Mouse (Mus musculus) heart, adult 11 months (tissue): ENCODE data around the gene Ifi27l2a.
A peak's percentile ranks its signal among the peaks of the same experiment; 100 is the strongest.
"Not testable (repeated sequence)": the region's sequence is repeated elsewhere in the genome, so short reads cannot be mapped to it uniquely, and the experiment has no call there.

ENCODE experiments used
- DNase-seq: peaks from one replicate; pipeline ENCODE4 v3.0.0; 2022

The Ifi27l2a gene

GRCm38 (mm10) chr12:103443524-103443923 lies at the start of gene Ifi27l2a:
Gene Ifi27l2a (minus strand): TSS chr12:103443680.
- peak; percentile 97 for DNase-seq

GRCm38 (mm10) chr12:103492767-103493166 lies 49.3 kb upstream of the Ifi27l2a start:
- DNase-seq: peak; percentile 97

GRCm38 (mm10) chr12:103491091-103491730 lies 47.7 kb upstream of the Ifi27l2a start:
- peak; percentile 91 for DNase-seq

- DNase-seq: peak; percentile 74
Observed at GRCm38 (mm10) chr12:103487750-103488149, 44.3 kb upstream of the Ifi27l2a start.

GRCm38 (mm10) chr12:103487276-103487675 lies 43.8 kb upstream of the Ifi27l2a start:
- peak; percentile 98 for DNase-seq

GRCm38 (mm10) chr12:103486726-103487125 lies 43.2 kb upstream of the Ifi27l2a start:
- peak; percentile 96 for DNase-seq

GRCm38 (mm10) chr12:103484200-103484972 lies 40.9 kb upstream of the Ifi27l2a start:
- peak; percentile 84 for DNase-seq

GRCm38 (mm10) chr12:103482781-103483180 lies 39.3 kb upstream of the Ifi27l2a start:
- peak; percentile 82 for DNase-seq

GRCm38 (mm10) chr12:103481671-103482070 lies 38.2 kb upstream of the Ifi27l2a start:
- peak; percentile 79 for DNase-seq

- peak; percentile 79 for DNase-seq
Observed at GRCm38 (mm10) chr12:103477461-103478015, 34.1 kb upstream of the Ifi27l2a start.

- peak; percentile 65 for DNase-seq
Observed at GRCm38 (mm10) chr12:103476779-103477389, 33.4 kb upstream of the Ifi27l2a start.

GRCm38 (mm10) chr12:103474481-103474880 lies 31.0 kb upstream of the Ifi27l2a start:
- peak; percentile 92 for DNase-seq

GRCm38 (mm10) chr12:103457140-103457539 lies 13.7 kb upstream of the Ifi27l2a start, which contains the start of gene Ifi27l2b:
Gene Ifi27l2b (minus strand): TSS chr12:103457223.
- peak; percentile 15 for DNase-seq

GRCm38 (mm10) chr12:103456727-103457126 lies 13.2 kb upstream of the Ifi27l2a start:
- DNase-seq: not testable (repeated sequence)

- peak; percentile 29 for DNase-seq
Observed at GRCm38 (mm10) chr12:103453361-103453760, 9.9 kb upstream of the Ifi27l2a start.

- DNase-seq: no peak
Observed at GRCm38 (mm10) chr12:103445060-103445459, 1.6 kb upstream of the Ifi27l2a start.

GRCm38 (mm10) chr12:103444261-103444660 lies 781 bp upstream of the Ifi27l2a start:
- peak; percentile 94 for DNase-seq

- peak; percentile 86 for DNase-seq
Observed at GRCm38 (mm10) chr12:103437601-103438000, 5.9 kb downstream of the Ifi27l2a start.

- DNase-seq: peak; percentile 90
Observed at GRCm38 (mm10) chr12:103434861-103435260, 8.6 kb downstream of the Ifi27l2a start.

GRCm38 (mm10) chr12:103433986-103434731 lies 9.3 kb downstream of the Ifi27l2a start, which contains the start of gene Ifi27:
Gene Ifi27 (plus strand): TSS chr12:103434211.
- peak; percentile 100 for DNase-seq

- peak; percentile 87 for DNase-seq
Observed at GRCm38 (mm10) chr12:103433430-103433829, 10.1 kb downstream of the Ifi27l2a start.

GRCm38 (mm10) chr12:103426710-103427109 lies 16.8 kb downstream of the Ifi27l2a start:
- no peak for DNase-seq
